Mouse (Mus musculus) CD4-positive, CD25-positive, alpha-beta regulatory T cell, adult 4 months (primary cell): ENCODE results near the gene Clk2. TPM values are rescaled to one million over a fixed set of nuclear protein-coding genes. Genes with fewer than 3 reads are reported as not detected.
"Not testable (repeated sequence)": the region's sequence is repeated elsewhere in the genome, so short reads cannot be mapped to it uniquely, and the experiment has no call there.

Experiments
- ATAC-seq: one replicate; pipeline ENCODE4 v1.8.0; 2017
- polyA plus RNA-seq, 2 experiments: library from polyadenylated mRNA; unstranded; fragments of 100-300 nt; shearing (Covaris generic); gene quantifications; one replicate each; pipeline ENCODE4 v1.2.1; 2017

Clk2 gene
- polyA plus RNA-seq, 2 experiments from 2014 or later: 15.7 to 23.0 TPM

DNA sequence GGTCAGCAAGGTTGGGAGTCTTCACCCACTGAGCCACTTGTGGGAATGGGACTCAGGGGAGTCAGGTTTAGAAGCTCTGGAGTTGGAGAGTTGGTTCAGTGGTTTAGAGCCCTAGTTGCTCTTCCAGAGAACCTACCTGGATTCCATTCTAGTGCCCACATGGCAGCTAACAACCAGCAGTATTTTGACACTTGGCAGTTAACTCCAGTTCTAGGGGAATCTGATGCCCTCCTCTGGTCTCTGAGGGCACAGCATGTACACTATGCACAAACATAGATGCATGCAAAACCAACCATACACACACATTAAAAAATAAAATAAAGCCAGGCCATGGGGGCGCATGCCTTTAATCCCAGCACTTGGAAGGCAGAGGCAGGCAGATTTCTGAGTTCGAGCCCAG is 29.3 kb downstream of the Clk2 start:
- ATAC-seq: peak; percentile 50

DNA sequence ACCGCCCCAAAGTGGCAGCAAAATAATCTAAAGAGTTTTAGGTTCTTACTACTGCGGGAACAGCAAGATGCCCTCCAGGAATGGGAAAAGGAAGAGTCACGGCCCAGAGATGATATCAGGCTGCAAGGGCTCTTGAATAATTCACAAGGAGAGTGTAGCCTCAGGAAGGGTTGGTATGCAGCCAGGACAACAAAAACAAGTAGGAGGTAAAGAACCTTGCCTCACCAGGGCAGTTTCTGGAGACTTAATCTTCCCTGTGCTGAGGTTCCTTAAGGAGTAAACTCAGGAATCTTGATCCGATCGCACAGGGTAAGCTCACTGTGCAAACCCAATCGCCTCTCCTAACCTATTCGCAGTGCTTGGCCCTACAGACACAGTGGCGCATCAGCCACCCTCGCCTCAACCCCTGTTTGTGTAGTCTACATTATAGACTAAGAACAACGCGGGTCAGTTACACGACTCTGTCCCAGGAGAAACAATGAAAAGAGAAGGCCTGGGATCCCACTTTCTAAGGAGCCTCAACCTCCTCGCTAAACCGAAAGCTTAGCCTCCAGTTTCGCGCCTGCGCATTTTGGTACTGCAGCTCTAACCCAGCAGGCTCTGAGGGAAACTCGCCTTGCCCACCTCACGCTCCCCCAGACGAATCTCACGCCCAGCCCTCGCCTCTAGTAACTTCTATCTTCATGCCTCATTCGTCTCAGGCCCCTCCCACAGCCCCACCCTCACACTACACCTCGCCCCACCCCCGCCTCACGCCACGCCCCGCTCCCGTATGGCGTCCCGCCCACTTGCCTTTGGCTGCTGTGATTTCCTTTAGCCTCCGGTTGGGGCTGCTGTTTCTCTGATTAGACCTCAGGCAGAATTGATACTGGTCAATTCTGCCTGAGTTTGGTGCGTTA is 31.6 kb downstream of the Clk2 start:
- ATAC-seq: peak; percentile 94

DNA sequence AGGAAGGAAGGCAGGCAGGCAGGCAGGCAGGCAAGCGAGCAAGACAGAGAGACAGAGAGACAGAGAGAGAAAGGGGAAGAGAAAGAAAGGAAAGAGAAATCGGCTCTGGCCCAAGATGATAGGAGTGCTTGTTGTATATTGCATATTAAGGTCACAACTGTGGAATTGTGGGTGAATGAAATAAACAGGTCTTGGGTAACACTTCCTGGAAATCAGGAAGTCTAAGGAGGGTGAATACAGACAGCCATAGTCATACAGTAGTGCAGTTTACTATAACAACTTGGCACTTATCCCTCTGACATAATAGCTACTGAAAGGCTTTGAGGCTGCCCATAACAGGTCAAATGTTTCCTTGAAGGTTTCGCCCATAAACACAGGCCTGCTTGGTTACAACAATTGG is 35.2 kb downstream of the Clk2 start:
- no peak for ATAC-seq

DNA sequence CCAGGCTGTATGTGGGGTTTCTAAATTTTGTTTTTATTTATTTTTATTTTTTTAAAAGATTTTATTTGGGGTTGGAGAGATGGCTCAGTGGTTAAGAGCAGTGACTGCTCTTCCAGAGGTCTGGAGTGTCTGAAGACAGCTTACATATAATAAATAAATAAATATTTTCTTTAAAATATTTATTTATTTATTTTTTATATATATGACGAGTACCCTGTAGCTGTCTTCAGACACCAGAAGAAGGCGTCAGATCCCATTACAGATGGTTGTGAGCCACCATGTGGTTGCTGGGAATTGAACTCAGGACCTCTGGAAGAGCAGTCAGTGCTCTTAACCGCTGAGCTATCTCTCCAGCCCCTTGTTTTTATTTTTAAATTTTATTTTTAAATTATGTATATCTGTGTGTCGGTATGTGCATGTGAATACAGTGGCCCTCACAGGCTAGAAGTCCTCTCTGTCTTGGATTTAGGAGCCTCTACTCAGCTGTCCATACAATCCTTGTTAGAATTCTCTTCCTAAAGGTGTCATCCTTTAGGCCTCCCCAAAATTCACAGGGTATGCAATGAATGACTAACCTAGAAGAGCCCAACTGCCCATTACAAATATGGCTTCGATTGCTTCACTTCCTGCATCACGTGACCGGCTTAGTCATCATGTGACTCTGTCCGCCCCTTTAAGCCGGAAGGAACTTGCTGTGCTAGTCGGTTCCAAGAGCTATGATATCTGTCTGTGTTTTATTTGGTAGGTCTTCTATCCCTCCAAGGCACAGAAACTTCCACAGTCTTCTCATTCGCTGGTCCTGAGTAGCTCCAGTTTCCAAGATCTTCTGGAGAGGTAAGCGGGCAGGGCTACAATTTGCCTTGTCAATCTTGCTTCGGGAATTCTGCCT is 37.9 kb downstream of the Clk2 start, which contains the start of gene Gba:
Gba (plus strand) TSS at position 676 of the 889 bp plus-strand sequence.
- peak; percentile 97 for ATAC-seq

DNA sequence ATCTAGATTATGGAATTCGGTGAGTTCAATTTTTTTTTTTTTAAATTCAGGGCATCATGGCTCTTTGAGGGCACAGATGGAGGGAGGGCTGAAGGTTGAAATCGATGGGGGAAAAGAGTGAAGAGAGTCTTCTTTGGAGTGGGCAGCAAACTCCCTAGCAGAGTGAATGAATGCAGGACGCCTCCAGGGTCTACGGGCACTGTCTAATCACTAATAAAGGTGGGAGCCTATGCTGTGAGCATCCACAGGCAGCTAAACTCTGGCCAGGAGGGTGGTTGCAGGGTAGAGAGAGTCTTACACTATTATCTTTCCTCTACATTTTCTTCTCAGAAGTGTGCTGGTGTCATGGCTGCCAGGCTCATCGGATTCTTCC is 38.5 kb downstream of the Clk2 start:
- peak; percentile 11 for ATAC-seq

DNA sequence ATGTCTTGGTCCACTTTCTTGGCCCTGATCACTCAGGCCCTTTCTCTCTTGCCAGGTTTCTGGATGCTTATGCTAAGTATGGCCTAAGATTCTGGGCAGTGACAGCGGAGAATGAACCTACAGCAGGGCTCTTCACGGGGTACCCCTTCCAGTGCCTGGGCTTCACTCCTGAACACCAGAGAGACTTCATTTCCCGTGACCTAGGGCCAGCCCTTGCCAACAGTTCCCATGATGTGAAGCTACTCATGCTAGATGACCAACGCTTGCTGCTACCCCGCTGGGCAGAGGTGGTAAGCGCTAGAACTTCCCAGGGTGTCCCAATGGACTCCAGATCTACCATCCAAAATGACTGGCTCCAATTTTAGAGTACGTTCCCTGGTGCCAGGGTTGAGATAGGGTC is 41.5 kb downstream of the Clk2 start:
- ATAC-seq: no peak

DNA sequence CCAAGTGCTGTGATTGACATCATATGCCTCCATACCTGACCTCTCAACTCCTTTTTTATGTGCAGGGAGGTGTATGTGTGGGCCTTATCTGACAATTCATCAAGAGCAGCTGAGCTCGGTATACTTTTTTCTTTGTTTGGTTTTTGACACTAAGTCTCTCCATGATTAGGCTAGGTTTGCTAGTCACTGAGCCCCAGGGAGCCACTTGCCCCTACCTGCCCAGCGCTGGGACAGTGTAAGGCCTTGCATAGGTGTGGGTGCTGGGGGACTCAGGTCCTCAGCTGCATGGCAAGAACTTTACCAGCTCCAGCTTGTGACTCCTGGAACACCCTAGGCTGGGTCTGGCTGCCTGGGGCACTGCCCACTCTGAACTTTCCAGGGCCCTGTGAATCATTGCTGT is 42.1 kb downstream of the Clk2 start:
- no peak for ATAC-seq

DNA sequence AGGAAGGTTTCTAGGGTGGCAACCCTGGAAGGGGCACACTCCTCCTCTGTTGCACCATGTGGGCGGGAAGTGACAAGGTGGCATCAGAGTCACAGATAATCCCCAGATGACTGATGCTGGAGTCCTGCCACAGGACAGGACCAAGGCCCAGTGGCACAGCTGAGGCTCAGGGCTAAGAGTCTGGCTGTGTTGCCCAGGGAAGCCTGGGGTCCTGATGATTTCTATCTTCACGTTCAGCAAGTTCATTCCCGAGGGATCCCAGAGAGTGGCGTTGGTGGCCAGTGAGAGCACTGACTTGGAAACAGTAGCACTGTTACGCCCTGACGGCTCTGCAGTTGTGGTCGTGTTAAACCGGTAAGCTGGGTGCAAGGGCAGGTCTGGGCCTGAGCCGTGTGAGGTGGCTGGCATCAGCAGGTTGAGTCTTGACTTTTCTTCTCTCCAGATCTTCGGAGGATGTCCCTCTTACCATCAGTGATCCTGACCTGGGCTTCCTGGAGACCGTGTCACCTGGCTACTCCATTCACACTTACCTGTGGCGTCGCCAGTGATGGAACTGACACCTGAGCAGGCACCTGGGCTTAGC is 43.6 kb downstream of the Clk2 start:
- ATAC-seq: no peak

DNA sequence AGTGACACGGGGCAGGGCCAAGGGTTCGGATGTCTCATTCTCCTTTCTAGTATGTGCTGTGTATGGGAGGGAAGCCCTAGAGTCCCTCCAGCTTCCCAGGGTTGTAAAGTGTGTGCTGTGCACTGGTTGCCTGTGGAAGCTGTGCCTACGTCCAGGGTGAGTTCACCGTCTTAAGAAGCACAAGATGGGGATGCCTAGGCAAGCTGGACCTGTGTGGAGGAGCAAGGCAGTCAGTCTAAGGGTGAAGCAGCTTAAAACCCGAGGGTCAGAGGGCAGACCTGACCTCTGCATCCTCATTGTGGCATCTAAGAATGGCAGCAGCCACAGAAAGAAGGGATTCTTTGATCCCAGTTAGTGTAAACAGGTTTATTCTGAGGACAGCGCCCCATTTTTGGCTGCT is 44.1 kb downstream of the Clk2 start:
- no peak for ATAC-seq

DNA sequence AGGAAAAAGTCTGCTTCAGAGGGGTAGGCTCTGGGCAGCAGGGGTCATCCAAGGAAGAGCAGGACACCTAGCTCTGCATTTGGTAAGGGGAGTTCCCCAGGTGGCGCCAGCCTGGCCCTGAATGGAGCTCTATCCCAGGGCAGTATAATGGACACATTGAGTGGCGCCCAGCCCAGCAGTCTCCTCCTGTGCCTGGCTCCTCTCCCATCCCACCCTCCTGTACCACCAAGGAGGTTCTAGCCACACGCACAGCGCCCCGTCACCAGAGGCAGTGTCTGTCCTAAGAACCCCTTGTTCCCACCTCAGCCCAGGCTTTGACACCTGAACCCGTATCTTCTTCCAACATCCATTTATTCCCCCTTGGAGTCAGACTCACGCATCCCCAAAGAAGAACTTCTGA is 45.1 kb downstream of the Clk2 start:
- no peak for ATAC-seq

DNA sequence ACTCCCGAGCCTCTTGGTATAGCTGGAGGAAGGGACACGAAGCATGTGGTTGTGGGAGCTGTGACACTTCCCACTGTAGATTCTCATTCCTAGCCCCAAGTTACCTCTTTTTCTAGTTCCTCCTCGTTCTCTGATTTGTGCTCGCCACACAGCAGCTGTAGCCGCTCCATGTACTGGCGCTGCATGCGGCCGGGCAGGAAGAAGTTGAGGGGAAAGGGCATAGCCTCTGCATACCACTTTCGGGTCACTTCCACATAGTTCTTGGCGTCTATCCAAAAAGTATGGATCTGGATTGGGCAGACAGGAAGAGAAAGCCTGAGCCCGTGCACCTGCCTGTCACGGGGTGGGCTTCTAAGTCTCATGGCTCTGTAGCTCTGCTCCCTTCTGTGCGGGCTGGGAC is 45.6 kb downstream of the Clk2 start:
- no peak for ATAC-seq

DNA sequence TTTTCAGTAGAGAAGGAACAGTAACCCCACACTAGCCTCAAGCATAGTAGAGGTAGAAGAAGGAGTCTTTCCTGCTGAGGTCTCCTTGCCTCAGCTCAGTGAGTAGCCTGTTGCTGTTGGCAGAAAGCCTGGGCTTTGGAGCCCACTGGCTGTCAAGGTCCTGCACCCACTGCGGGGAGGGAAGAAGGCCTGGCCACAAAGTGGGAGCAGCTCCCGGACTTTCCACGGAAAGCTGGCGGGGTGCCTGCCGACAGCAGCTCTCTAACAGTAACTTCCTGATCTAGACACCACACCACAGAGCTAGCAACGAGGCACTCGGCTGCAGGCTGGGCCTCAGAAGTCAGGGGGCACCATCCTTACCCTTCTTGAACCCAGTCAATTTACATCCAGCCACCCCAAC is 46.1 kb downstream of the Clk2 start:
- no peak for ATAC-seq

DNA sequence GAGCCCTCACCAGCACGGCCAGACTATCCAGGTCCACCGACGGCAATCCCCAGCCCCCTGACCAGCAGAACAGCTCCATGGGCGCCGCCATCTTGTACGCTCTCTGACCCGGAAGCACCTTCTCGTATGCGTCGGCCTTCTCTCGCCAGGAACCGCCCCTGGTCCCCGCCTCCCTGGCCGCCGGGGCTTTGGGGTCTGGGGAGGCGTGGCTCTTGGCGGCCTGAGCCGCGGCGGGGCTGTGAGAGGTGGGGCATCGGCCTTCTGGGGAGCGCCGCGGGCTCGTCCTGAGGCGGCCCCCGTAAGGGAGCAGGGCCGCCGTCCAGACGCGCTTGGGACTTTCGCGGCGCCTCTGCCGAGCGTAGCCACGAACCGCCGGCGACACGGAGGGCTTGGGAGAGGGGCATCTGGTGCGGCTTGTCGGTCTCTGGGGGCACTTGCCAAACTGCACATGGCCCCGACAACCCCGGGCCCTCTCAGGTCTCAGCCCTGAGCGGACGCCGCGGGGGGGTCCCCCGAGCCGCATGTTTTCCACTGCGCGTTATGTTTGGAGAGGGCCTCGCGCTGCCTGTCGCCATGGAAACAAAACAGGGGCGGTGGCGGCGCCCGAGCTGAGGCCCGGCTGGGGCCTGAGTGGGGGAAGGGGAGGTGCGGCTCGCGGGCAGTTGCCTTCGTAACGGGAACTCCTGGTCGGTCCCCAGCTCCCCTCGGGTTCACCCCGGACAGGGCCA is 49.4 kb downstream of the Clk2 start:
- peak; percentile 85 for ATAC-seq

DNA sequence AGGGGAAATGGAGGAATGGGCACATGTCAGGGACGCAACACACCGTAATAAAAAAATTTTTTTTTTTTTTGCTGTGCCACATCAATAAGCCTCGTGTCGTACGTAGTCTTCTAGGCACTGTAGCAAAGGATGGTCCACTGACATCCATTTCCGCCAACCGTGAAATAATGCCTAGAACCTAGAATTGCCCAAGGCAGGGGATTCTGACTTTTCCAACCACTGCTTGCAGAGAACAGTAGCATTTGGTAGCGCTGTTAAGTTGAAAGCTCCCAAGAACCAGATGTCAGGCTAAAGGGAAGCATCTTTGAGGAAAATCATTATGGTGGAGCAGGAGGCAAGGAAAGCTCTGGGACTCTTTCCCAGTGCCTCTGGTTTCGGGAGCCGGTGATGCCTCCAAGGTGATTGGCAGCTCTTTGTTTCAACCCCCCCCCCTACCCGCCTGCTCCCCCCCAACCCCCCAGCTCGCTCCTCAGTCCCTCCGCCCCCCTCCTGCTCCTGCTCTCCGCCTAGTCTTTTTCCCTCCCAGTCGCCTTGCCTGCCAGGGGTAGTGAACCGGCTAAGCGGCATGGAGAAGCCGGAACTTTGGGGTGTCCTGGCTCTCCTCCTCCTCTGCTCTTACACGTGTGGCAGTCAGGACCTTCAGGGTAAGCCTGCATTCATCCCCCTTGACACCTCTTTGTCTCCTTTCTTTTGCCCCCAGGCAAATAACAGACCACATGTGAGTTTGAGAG is 50.3 kb downstream of the Clk2 start, which contains the start of gene Thbs3:
Thbs3 (plus strand) TSS at position 500 of the 731 bp plus-strand sequence.
- ATAC-seq: peak; percentile 56

DNA sequence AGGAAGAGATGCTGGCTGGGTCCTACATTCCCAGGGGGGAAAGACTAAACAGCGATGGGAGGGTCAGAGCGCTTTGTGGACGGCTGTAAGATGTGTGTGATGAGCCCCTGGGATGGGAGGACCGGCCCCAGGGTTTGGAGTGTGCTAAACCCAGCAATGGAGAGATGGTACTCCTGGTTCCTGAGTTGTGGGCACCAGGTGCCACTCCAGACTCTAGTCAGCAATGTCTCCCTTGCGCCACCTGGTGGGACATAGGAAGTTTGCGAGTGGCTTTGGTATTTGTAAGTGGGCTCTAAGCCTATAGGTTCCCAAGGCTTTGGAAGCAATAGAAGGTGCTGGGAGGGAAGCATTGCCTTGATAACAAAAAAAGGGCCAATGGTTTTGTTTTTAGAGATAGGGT is 51.3 kb downstream of the Clk2 start:
- ATAC-seq: peak; percentile 35

DNA sequence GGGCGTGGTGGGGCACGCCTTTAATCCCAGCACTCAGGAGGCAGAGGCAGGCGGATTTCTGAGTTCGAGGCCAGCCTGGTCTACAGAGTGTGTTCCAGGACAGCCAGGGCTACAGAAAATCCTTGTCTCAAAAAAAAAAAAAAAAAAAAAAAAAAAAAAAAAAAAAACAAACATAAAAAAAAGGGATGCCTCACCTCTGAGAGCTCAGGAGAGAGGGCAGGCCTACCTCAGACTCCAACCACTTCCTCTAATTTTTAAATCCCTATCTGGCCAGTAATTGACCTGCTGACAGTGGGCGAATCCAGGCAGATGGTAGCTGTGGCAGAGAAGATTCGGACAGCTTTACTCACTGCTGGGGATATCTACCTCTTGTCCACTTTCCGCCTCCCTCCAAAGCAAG is 51.8 kb downstream of the Clk2 start:
- not testable (repeated sequence) for ATAC-seq

DNA sequence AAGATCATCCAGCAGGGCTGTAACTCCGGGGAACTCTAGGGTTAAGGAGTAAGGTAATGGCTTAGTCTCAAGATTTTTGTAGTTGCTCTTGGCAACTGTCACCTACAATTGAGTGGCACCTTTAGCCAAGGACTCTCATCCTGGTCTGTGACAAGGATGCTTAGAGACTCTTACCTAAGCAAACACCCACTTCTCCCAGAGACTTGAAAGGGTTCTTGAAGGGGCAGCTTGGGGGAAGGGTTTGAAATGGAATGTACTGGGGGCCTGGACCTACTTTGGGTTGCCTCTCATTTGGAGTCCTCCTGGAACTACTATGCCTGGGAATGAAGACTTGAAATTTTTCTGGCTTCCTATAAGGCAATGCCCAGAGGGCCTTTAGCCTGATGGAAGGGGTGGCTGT is 53.7 kb downstream of the Clk2 start:
- ATAC-seq: no peak

DNA sequence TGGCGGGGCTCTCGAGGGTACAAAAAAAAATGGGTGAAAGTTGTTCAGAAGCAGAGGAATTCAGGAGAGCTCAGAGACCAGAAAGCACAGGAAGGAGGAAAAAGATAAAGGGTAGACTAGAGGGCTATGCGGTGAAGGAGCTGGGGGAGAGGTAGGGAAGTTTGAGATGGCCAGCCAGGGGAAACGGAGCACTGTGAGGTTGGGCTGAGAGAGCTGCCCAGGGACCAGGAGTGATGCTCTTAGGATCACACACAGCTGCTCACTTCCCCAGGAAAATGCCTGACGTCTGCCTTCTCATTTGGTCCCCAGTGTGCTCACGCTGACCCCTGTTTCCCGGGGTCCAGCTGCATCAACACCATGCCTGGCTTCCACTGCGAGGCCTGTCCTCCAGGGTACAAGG is 55.0 kb downstream of the Clk2 start:
- no peak for ATAC-seq

DNA sequence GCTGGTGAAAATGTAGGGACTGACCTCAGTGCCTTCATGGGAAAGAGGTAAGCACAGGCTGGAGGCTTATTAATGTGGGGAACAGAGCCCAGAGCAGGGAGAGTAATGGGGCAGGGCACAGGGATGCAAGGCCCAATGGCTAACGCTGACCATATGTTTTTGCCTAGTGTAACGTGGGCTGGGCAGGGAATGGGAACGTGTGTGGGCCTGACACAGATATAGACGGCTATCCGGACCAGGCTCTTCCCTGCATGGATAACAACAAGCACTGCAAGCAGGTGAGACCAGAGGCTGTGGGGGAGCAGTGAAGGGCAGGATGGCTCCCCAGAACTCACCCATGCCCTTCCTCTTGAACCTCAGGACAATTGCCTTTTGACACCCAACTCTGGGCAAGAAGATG is 56.6 kb downstream of the Clk2 start:
- no peak for ATAC-seq

DNA sequence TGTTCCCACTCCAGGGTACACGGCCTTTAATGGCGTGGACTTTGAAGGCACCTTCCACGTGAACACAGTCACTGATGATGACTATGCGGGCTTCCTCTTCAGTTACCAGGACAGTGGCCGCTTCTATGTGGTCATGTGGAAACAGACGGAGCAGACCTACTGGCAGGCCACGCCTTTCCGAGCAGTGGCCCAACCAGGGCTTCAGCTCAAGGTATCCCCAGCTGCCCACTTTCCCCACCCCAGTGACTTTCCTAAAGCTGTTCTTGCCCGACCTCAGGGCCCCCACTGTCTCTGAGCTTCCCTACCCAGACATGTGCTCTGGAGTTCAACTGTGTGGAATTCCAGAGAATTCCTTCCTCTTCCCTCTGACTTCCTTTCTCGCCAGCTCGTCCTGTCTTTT is 60.2 kb downstream of the Clk2 start:
- no peak for ATAC-seq

DNA sequence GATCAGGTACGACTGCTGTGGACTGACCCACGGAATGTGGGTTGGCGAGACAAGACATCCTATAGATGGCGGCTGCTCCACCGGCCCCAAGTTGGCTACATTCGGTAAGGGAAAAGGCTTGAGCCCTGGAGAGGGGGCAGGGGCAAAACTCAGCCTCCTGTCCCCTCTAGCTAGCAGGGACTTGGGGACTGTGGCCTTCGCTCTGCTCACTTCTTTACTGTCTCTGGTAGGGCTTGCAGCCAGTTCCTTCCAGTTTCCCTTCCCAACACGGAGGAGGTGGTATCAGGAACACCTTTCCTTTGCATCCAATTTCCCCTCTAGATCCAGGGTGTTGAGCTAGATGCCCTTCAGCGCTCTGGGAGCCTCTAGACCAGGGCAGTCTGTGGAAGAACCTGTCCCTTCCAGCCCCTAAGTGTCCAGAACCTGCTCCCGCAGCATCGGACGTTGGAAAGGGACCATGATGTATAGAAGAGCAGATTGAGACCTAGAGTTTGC is 60.8 kb downstream of the Clk2 start:
- ATAC-seq: no peak

DNA sequence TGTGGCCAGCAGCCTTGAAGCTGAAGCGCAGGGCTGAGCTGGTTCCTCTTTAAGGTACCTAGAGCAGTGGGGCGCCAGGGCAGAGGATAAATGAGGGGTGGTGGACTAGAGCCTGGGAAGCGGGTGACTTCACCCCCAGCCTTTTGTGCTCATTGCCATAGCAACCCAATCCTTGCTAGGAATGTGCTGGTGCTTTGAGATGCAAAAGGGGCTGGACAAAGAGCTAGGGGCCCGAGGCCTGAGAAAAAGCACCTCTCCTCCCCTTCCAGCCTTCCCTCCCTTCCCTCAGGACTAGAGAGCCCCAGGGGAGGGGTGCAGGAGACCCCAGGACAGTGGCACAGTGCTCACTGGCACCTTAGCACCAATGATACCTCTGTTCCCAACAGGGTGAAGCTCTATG is 61.3 kb downstream of the Clk2 start:
- no peak for ATAC-seq
